Mouse (Mus musculus) Muller cell, postnatal 12 days (primary cell): ENCODE results near the gene Dcaf4.

Source experiments
- DNase-seq: peaks from one replicate; pipeline ENCODE4 v3.0.0-alpha.2; 2015; ENCODE audit errors: inconsistent ontology term

Dcaf4 gene

DNA sequence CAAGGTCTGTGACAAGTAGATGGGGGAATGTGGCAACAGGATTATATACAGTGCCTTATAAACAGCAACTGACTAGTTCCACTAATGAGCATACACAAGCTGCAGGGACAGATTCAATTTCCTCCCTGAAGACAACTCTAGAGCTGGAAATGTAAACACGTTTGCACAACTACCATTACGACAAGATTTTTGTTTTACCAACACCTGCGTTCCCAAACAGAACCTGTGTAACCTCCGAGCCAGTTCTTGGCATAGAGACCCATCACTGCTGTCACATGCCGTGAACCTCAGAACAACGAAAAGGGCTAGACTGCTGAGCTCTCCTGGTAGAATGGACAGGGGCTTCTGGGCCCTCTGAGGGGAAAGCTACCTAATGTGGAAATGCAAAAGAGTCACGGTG is 23.7 kb downstream of the Dcaf4 start:
- DNase-seq, result no peak

GRCm38 (mm10) chr12:83544791-83545190 is 24.5 kb downstream of the Dcaf4 start:
- DNase-seq, result no peak

- DNase-seq, result no peak
These were observed 31.0 kb downstream of the Dcaf4 start for GRCm38 (mm10) chr12:83551305-83551704.

- no peak for DNase-seq
These were observed 33.5 kb downstream of the Dcaf4 start for GRCm38 (mm10) chr12:83553816-83554215.

GRCm38 (mm10) chr12:83555605-83556004 is 35.3 kb downstream of the Dcaf4 start:
- no peak for DNase-seq

- DNase-seq, result no peak
These were observed 38.2 kb downstream of the Dcaf4 start for GRCm38 (mm10) chr12:83558496-83558895.

- DNase-seq, result no peak
These were observed 39.9 kb downstream of the Dcaf4 start for GRCm38 (mm10) chr12:83560189-83560588.

DNA sequence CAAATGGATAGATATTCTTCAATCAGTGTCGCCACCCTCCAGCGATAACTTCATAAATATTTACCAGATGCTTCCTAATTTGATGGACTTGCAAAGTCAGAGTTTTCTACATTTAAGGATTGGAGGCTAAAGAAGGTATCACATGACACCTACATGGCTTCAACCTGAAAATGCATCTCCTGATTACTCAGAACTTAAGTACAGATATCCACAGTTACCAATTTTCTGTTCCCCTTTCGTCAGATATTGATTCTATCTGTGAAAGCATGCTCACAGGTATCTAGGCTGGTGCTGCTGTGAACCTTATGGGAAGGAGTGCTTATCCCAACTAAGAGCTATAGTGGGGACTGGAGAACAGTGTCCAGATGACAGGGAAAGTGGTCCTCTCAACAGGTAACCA is 42.3 kb downstream of the Dcaf4 start:
- DNase-seq, result no peak

DNA sequence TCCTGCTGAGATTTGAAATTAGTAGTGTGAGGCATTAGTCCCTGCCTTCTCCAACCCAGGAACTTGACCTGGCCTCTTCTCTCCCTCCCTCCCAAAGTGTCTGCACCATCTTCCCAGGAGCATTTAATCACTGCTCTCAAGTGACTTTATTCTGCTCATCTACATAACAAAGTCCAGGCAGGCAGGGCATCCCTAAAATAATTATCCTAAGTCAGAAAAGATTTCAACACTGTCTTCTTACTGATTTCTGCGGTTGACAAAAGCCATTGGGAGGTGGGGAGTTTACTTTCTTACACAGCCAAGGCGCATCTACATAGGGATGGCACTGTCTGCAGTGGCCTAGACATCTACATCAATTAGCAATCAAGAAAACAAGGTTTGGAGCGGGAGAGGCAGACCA is 49.6 kb downstream of the Dcaf4 start:
- DNase-seq, result no peak

- no peak for DNase-seq
These were observed 52.5 kb downstream of the Dcaf4 start for GRCm38 (mm10) chr12:83572717-83573116.

- DNase-seq, result no peak
These were observed 57.2 kb downstream of the Dcaf4 start for GRCm38 (mm10) chr12:83577445-83577844.

DNA sequence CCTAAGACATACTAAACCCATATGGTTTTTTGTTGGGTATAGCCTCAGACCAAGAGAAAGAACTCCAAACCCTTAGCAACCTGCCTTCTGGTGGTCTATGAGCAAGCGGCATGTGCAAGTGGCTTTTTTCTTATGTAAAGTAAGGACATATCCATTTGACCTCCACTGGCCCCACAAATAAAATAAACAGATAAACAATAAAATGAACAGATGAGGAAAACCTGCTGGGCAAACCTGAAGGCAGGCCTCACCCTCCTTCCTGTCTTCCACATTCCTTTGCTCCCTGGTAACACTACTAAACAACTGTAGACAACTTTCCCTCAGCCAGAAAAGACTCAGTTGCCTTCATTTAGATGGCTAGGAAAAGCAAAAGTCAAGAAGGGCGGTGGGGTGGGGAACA is 58.1 kb downstream of the Dcaf4 start:
- DNase-seq, result no peak

GRCm38 (mm10) chr12:83578896-83579569 is 58.8 kb downstream of the Dcaf4 start:
- DNase-seq, result no peak

DNA sequence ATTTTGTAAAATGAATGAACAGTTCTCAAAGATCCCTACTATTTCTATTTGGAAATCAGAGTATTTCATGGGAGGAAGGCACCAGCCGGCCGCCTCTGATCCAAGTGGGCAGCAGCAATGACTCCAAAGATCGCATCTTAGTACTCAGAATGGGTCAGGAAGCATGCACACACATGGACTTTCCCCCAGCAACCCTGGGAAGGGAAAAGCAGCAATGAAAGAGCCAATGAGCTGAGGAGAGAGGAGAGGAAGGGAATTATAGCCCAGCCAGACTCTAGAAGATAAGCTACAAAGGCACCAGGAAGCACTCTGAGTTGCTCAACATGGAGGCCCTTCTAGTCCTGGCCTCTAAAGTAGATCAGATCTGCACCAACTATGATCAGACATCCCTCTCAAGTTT is 60.0 kb downstream of the Dcaf4 start:
- DNase-seq, result no peak

DNA sequence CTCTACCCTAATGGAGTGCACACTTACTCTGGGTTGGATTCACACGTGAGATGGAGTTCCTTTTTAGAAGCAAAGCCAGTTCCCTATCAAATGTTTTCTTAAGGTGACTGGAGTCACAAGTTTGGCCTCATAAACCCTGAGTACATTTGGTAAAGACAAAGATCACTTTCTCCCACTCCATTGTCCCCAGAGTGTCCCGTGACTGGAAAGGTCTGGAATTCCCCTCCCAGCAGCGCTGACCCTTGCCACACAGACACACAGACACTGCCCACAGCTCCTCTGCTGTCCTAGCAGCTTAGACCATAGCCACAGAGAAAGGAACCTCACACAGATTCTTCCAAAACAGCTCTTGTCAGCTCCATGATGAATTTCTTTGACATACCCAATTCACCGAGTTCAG is 61.8 kb downstream of the Dcaf4 start:
- DNase-seq, result peak; percentile 41

DNA sequence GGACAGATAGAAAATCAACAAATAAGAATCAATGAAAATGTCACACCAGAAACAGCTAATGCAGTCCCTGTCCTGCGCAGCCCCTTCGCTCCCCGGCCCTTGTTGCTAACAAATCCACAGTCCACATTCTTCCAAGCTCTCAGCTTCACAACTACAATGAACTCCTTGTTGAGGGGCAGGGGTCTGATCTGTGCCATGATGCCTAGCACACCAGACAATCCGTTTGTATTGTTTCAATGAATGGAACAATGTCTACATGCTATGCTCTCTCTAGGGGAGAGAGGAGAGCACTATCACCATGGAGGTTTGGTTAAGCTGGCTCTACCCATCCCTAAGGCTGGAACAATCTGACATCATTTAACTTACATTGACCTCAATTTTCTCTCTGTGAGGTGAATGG is 62.5 kb downstream of the Dcaf4 start:
- peak; percentile 36 for DNase-seq

- no peak for DNase-seq
These were observed 66.4 kb downstream of the Dcaf4 start for GRCm38 (mm10) chr12:83586628-83587027.
